Mouse (Mus musculus): ENCODE data around the gene Cbfa2t3. TPM values are rescaled to one million over a fixed set of nuclear protein-coding genes. Genes with fewer than 3 reads are reported as not detected.

Cbfa2t3 gene
- total RNA-seq, 2 experiments from 2014 or later: 10.9 to 13.1 TPM

GRCm38 (mm10) chr8:122670718-122671117, 28.2 kb downstream of the Cbfa2t3 start:
- no peak for ATAC-seq (replicated peaks; ENCODE audit: low FRiP score, poor library complexity, severe bottlenecking)

GRCm38 (mm10) chr8:122670001-122670400, 28.9 kb downstream of the Cbfa2t3 start:
- ATAC-seq (replicated peaks; ENCODE audit: low FRiP score, poor library complexity, severe bottlenecking): no peak

- ATAC-seq (replicated peaks; ENCODE audit: low FRiP score, poor library complexity, severe bottlenecking): no peak
Observed at GRCm38 (mm10) chr8:122669370-122669769, 29.5 kb downstream of the Cbfa2t3 start.

DNA sequence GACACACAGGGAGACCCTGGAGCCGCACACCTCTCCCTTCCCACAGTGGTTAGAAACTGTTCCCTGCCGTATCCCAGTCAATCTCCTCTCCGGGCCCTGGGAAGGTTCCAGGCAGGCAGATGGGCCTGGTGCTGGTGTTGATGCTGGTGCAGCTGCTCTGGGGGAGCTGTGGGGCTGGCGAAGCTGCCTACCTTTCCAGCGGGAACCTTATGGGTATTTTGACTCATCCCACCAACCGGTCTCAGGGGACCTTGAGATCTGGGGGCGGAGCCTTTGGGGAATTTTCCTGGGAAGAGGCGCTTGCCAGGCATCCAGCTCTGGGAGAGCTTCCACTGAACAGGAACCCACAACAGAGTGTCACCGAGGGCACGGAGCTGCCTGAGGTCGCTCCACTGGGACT, 31.1 kb downstream of the Cbfa2t3 start:
- no peak for ATAC-seq (replicated peaks; ENCODE audit: low FRiP score, poor library complexity, severe bottlenecking)

GRCm38 (mm10) chr8:122666827-122667226, 32.1 kb downstream of the Cbfa2t3 start:
- peak; percentile 23 for ATAC-seq (replicated peaks; ENCODE audit: low FRiP score, poor library complexity, severe bottlenecking)

GRCm38 (mm10) chr8:122666338-122666764, 32.6 kb downstream of the Cbfa2t3 start:
- ATAC-seq (replicated peaks; ENCODE audit: low FRiP score, poor library complexity, severe bottlenecking): peak; percentile 67

DNA sequence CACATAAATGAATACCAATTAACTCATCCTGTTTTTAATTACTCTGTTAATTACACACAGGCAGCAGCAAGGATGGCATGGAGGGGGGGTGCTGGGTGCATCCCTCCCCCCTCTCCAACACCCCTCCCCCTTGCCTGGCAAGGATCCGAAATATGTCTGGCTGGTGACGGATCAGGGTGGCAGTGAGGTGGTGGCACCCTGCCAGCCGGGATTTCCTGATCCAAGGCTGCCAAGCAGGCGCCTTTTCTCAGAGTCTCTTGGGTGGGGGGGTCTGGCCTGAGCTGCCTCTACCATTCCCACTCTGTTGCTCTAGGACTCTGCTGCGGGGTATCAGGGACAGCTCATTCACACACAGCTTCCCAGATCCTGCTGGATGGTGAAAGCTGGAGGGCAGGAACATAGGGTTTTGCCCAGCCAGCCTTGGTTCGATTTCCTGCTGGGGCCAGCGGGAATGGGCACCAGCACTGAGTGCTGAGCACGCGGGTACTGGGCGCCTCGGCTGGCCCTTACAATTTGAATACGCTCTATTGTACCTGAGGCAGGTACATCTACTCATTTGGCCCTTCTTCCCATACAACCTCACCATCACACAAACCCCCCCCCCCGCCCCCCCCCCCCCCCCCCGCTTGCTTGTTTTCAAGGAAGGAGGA, 33.1 kb downstream of the Cbfa2t3 start:
- no peak for ATAC-seq (replicated peaks; ENCODE audit: low FRiP score, poor library complexity, severe bottlenecking)

GRCm38 (mm10) chr8:122665221-122665620, 33.7 kb downstream of the Cbfa2t3 start:
- no peak for ATAC-seq (replicated peaks; ENCODE audit: low FRiP score, poor library complexity, severe bottlenecking)

GRCm38 (mm10) chr8:122663670-122664069, 35.2 kb downstream of the Cbfa2t3 start:
- no peak for ATAC-seq (replicated peaks; ENCODE audit: low FRiP score, poor library complexity, severe bottlenecking)

- no peak for ATAC-seq (replicated peaks; ENCODE audit: low FRiP score, poor library complexity, severe bottlenecking)
Observed at GRCm38 (mm10) chr8:122663106-122663505, 35.8 kb downstream of the Cbfa2t3 start.

- ATAC-seq (replicated peaks; ENCODE audit: low FRiP score, poor library complexity, severe bottlenecking): no peak
Observed at GRCm38 (mm10) chr8:122661894-122662293, 37.0 kb downstream of the Cbfa2t3 start.

DNA sequence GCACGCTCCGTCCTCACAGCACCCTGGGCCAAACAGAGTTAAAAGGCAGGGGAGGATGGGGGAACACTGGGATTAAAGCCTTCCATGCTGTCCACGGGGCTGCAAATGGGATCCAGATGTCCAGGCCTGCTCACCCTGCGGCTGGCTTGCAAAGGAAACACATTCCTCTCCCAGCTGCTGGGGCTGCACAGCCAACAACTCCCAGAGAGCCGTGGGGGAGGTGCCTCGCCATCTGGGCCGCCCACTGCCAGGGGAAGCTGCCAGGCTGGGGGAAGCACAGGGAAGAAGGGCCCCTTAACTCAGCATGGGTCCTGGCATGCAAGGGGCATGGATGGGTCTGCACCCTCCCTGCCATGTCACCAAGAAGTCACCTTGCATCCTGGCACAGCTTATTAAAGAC, 37.8 kb downstream of the Cbfa2t3 start:
- no peak for ATAC-seq (replicated peaks; ENCODE audit: low FRiP score, poor library complexity, severe bottlenecking)

DNA sequence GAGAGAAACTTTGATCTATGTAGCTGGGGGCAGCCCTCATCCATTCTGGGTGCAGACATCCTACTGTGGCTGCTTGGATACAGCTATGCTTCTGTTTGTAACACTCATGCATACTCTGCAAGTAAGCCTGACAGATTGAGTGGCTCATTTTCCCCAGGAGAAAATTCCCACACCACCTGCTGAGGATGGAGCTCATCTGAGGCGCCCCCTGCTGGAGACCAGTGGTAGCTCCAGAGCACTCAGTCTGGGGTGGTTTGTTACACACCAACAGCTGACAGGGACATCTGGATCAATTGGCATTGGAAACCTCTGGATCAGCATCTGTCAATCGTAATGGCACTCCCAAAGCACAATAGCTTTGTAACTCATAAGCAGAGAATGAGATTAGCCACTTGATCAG, 38.9 kb downstream of the Cbfa2t3 start:
- peak; percentile 19; the same call in 1 of the 2 replicates for ATAC-seq (replicated peaks; ENCODE audit: low FRiP score, poor library complexity, severe bottlenecking)

- ATAC-seq (replicated peaks; ENCODE audit: low FRiP score, poor library complexity, severe bottlenecking): no peak
Observed at GRCm38 (mm10) chr8:122658807-122659160, 40.1 kb downstream of the Cbfa2t3 start.

DNA sequence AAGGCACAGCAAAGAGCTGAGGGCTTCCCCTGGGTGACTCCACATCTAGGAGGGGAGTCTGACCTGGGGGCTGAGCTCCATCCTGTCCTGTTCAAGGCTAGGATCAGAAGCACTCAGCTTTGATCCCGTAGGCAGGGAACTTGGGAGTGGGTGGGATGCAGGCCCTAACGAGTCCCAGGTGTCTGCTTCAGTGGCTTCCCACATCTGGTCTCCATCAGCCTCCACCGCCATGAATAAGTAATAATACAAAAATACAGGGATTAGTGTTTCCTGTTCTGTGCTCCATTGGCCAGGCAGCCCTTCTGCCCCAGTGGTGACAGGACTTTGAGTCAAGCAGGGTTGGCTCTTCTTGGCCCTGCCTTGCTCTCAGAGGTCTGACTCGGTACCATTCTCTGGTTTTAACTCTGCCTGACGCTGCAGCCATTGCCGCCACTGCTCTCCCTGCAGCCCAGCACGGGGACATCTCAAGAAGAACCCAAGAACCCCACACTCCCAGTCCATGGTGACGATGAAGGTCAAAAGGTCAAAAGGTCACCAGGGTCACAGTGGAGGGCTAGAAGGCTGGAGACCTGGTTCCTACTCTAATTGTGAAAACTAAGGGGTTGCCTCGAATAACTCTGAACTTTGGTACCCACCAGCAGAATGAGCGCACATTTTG, 40.6 kb downstream of the Cbfa2t3 start:
- ATAC-seq (replicated peaks; ENCODE audit: low FRiP score, poor library complexity, severe bottlenecking): no peak

DNA sequence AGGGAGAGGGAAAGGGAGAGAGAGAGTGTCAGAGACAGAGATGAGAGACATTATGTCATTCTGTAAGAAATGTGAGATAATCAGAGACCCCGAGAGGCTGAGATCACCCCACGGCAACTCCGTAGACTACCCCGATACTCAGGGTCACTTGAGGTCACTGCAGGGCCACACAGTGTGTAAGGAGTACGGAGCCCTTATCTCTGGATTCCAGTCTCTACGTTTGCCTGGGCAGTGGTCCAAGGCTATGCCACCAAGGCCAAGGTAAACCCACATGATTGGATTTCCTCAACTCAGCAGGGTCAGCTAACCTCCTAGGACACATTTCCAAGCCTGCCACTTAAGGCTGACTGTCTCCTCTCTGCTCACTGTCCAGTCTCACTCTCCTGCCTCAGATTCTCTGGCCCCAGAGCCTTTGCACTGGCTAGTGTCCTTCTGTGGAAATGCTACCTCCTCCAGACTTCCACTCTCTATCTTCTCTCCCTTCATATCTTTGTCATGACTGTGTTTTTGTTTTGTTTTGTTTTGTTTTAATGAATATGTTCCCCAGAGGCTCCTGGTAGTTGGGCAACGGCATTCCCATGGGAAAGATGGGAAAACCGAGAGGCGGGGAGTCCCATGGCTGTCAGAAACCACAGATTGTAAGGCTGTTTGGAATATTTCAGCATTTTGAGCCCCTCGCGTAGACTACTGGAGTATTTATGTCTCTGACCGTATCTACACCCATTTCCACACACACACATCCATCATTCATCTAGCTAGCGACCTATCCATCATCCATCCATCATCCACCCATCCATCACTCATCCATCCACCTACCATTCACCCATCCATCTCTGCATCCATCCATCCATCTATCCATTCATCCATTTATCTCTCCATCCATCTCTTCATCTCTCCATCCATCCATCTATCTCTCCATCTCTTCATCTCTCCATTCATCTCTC, 42.6 kb downstream of the Cbfa2t3 start:
- ATAC-seq (replicated peaks; ENCODE audit: low FRiP score, poor library complexity, severe bottlenecking): peak; percentile 82

- no peak for ATAC-seq (replicated peaks; ENCODE audit: low FRiP score, poor library complexity, severe bottlenecking)
Observed at GRCm38 (mm10) chr8:122654768-122655167, 44.1 kb downstream of the Cbfa2t3 start.

- ATAC-seq (replicated peaks; ENCODE audit: low FRiP score, poor library complexity, severe bottlenecking): no peak
Observed at GRCm38 (mm10) chr8:122652643-122653042, 46.3 kb downstream of the Cbfa2t3 start.

- no peak for ATAC-seq (replicated peaks; ENCODE audit: low FRiP score, poor library complexity, severe bottlenecking)
Observed at GRCm38 (mm10) chr8:122651326-122651921, 47.5 kb downstream of the Cbfa2t3 start.

All from erythroblast, adult 5-6 weeks (primary cell).